Mouse (Mus musculus) small intestine, adult 2 months (tissue): ENCODE measurements around the gene Syngr3. TPM values are rescaled to one million over a fixed set of nuclear protein-coding genes. Genes with fewer than 3 reads are reported as not detected.
A peak's percentile ranks its signal among the peaks of the same experiment; 100 is the strongest.
"Not testable (repeated sequence)": the region's sequence is repeated elsewhere in the genome, so short reads cannot be mapped to it uniquely, and the experiment has no call there.

ENCODE experiments used
- H3K27ac ChIP-seq: fragments of 200-500 bp; 2 replicates; pipeline ENCODE4 v1.5.1; 2012; ENCODE audit warnings: low read depth, low read length, control low read depth, inconsistent platforms; ENCODE audit not compliant: insufficient read depth
- H3K27me3 ChIP-seq: fragments of 200-500 bp; 2 replicates; pipeline ENCODE4 v1.6.1; 2012; ENCODE audit warnings: mild to moderate bottlenecking, moderate library complexity, low read length, inconsistent platforms; ENCODE audit not compliant: control insufficient read depth, insufficient read depth
- H3K36me3 ChIP-seq: fragments of 200-500 bp; 2 replicates; pipeline ENCODE4 v1.6.1; 2012; ENCODE audit warnings: mild to moderate bottlenecking, low read length, control low read depth, inconsistent platforms; ENCODE audit not compliant: control insufficient read depth, insufficient read depth
- H3K4me1 ChIP-seq: fragments of 200-500 bp; 2 replicates; pipeline ENCODE4 v1.6.1; 2012; ENCODE audit warnings: low read length, inconsistent platforms, mixed read lengths; ENCODE audit not compliant: control insufficient read depth, insufficient read depth, insufficient read length
- H3K4me3 ChIP-seq: fragments of 200-500 bp; 2 replicates; pipeline ENCODE4 v1.5.1; 2012; ENCODE audit warnings: low read depth, mild to moderate bottlenecking, control low read depth, inconsistent platforms, low read length, moderate library complexity
- CTCF ChIP-seq: fragments of 200-500 bp; IDR thresholded peaks from 2 replicates; pipeline ENCODE4 v1.5.1; 2012; ENCODE audit warnings: low read depth, mild to moderate bottlenecking, control low read depth, inconsistent platforms, low read length, moderate library complexity, mixed read lengths; ENCODE audit not compliant: insufficient replicate concordance, insufficient read length; ENCODE audit errors: extremely low read depth
- POLR2A ChIP-seq: fragments of 200-500 bp; IDR thresholded peaks from 2 replicates; pipeline ENCODE4 v1.6.1; 2012; ENCODE audit warnings: low read depth, mild to moderate bottlenecking, control low read depth, inconsistent platforms, low read length, moderate library complexity
- whole genome bisulfite sequencing: fragments of 180-500 bp; shearing (Covaris S2); methylation state at CpG from one replicate; pipeline ENCODE4 v1.1.7; 2018; 5-methylcytosine and 5-hydroxymethylcytosine counted together
- polyA plus RNA-seq: library from polyadenylated mRNA; depleted of rRNA; stranded (reverse); fragments of >200 nt; gene quantifications from 2 replicates; pipeline ENCODE4 v1.2.3, GENCODE M21; 2012

Syngr3 gene
- polyA plus RNA-seq, 1 experiment, result 1.3 TPM

GRCm38 (mm10) chr17:24724184-24724583, 34.4 kb upstream of the Syngr3 start, which contains the start of gene Ndufb10:
TSS of gene Ndufb10 (minus strand) at chr17:24724478.
- peaks cover 2% of the 10 kb centered on the region for H3K4me1 ChIP-seq
- H3K27me3 ChIP-seq, result no peaks in the 10 kb centered on the region
- TF ChIP-seq POLR2A (peak; percentile 83), CTCF (peak; percentile 96)
- H3K36me3 ChIP-seq, result peaks cover 15% of the 10 kb centered on the region
- under 1% methylated on average over 30 of the region's 30 CpGs for WGBS
- peak within 1 kb of the TSS; percentile 78 for H3K4me3 ChIP-seq
- H3K27ac ChIP-seq, result peak within 1 kb of the TSS; percentile 75

- no peak for TF ChIP-seq POLR2A
- TF ChIP-seq CTCF, result no peak
- Histone ChIP-seq H3K4me1 (peaks cover 2% of the 10 kb centered on the region), H3K4me3 (peak overlapping the region; percentile 78), H3K36me3 (peaks cover 15% of the 10 kb centered on the region), H3K27me3 (no peaks in the 10 kb centered on the region), H3K27ac (peak overlapping the region; percentile 75)
- WGBS, result 0% methylated on average over 15 of the region's 15 CpGs
These were observed 34.1 kb upstream of the Syngr3 start for GRCm38 (mm10) chr17:24723881-24724180.

- Histone ChIP-seq H3K36me3 (peaks cover 15% of the 10 kb centered on the region), H3K27me3 (no peaks in the 10 kb centered on the region), H3K4me3 (peak overlapping the region; percentile 78), H3K27ac (peak overlapping the region; percentile 75; the same call in 1 of the 2 replicates), H3K4me1 (peaks cover 2% of the 10 kb centered on the region)
- TF ChIP-seq CTCF (no peak), POLR2A (no peak)
- WGBS, result under 1% methylated on average over 12 of the region's 12 CpGs
These were observed 33.5 kb upstream of the Syngr3 start for GRCm38 (mm10) chr17:24723122-24723880.

GRCm38 (mm10) chr17:24722220-24722924, 32.6 kb upstream of the Syngr3 start:
- TF ChIP-seq CTCF (no peak), POLR2A (no peak)
- Histone ChIP-seq H3K27ac (no peak overlapping the region), H3K27me3 (no peaks in the 10 kb centered on the region), H3K4me3 (no peak overlapping the region), H3K36me3 (peaks cover 15% of the 10 kb centered on the region), H3K4me1 (peaks cover 2% of the 10 kb centered on the region)
- 17% methylated on average over 13 of the region's 13 CpGs for WGBS

GRCm38 (mm10) chr17:24721383-24721955, 31.7 kb upstream of the Syngr3 start:
- H3K4me1 ChIP-seq, H3K27me3 ChIP-seq, H3K27ac ChIP-seq: not testable (repeated sequence)
- Histone ChIP-seq H3K4me3 (peak overlapping the region; percentile 46), H3K36me3 (peaks cover 15% of the 10 kb centered on the region)
- WGBS, result 20% methylated on average over 7 of the region's 7 CpGs

GRCm38 (mm10) chr17:24720616-24721015, 30.9 kb upstream of the Syngr3 start:
- not testable (repeated sequence) for H3K27me3 ChIP-seq, H3K4me1 ChIP-seq
- 1% methylated on average over 11 of the region's 11 CpGs for whole genome bisulfite sequencing
- Histone ChIP-seq H3K36me3 (peaks cover 15% of the 10 kb centered on the region), H3K27ac (peak overlapping the region; percentile 39), H3K4me3 (peak overlapping the region; percentile 68)

GRCm38 (mm10) chr17:24719494-24720222, 29.9 kb upstream of the Syngr3 start:
- peak overlapping the region; percentile 79 for H3K4me3 ChIP-seq
- peaks cover 15% of the 10 kb centered on the region for H3K36me3 ChIP-seq
- no peaks in the 10 kb centered on the region for H3K27me3 ChIP-seq
- peak overlapping the region; percentile 50 for H3K27ac ChIP-seq
- H3K4me1 ChIP-seq, result peaks cover 2% of the 10 kb centered on the region
- TF ChIP-seq POLR2A (peak; percentile 91), CTCF (no peak)
- under 1% methylated on average over 61 of the region's 61 CpGs for WGBS

- H3K4me3 ChIP-seq, result peak overlapping the region; percentile 79
- WGBS, result 44% methylated on average over 5 of the region's 5 CpGs
These were observed 29.2 kb upstream of the Syngr3 start for GRCm38 (mm10) chr17:24718938-24719337.

More at GRCm38 (mm10) chr17:24718938-24719337, 29.2 kb upstream of the Syngr3 start:
- not testable (repeated sequence) for H3K27me3 ChIP-seq, H3K27ac ChIP-seq, H3K4me1 ChIP-seq
- H3K36me3 ChIP-seq, result peaks cover 15% of the 10 kb centered on the region
